Mouse (Mus musculus): ENCODE results near the gene Syt16.

GRCm38 (mm10) chr12:73982533-73982932 is 14.9 kb upstream of the Syt16 start:
- no peak for TF ChIP-seq CTCF (IDR thresholded peaks at IDR 0.05; ENCODE audit: low read depth)
- TF ChIP-seq EP300 (IDR thresholded peaks at IDR 0.05; ENCODE audit: low read depth), result no peak
